Mouse (Mus musculus): ENCODE measurements at regions not wholly inside any gene's neighbourhood (a gene's known extent, or its start where the extent isn't known, plus 50 kb on each side); places are given as distances from the start of the nearest gene placed in this dataset.

- TF ChIP-seq CTCF (IDR thresholded peaks at IDR 0.05; ENCODE audit: borderline replicate concordance, insufficient read depth, low read length) (peak; percentile 65), POLR2A (IDR thresholded peaks at IDR 0.05; ENCODE audit: low read depth, low read length) (no peak)
These were observed 833.2 kb downstream of the Diaph3 start for GRCm38 (mm10) chr14:86307806-86308205.

All from embryonic fibroblast, embryonic 13.5 days (primary cell).